Mouse (Mus musculus) embryonic fibroblast, embryonic 13.5 days (primary cell): ENCODE data around the gene Mpp6. TPM values are rescaled to one million over a fixed set of nuclear protein-coding genes. Genes with fewer than 3 reads are reported as not detected.

Source experiments
- H3K27ac ChIP-seq: 2 replicates; pipeline ENCODE4 v1.5.1; 2012; ENCODE audit warnings: low read length, control low read depth, inconsistent platforms; ENCODE audit not compliant: insufficient read depth
- H3K4me1 ChIP-seq: 2 replicates; pipeline ENCODE4 v1.6.1; 2011; ENCODE audit warnings: low read length; ENCODE audit not compliant: control insufficient read depth, insufficient read depth
- H3K4me3 ChIP-seq: 2 replicates; pipeline ENCODE4 v1.5.1; 2011; ENCODE audit warnings: mild to moderate bottlenecking, control low read depth, low read length; ENCODE audit not compliant: insufficient read depth
- CTCF ChIP-seq: IDR thresholded peaks from 2 replicates; pipeline ENCODE4 v1.5.1; 2011; ENCODE audit warnings: mild to moderate bottlenecking, control low read depth, low read length, moderate library complexity, borderline replicate concordance; ENCODE audit not compliant: insufficient read depth
- POLR2A ChIP-seq: IDR thresholded peaks from 2 replicates; pipeline ENCODE4 v1.6.1; 2011; ENCODE audit warnings: low read depth, mild to moderate bottlenecking, control low read depth, low read length, moderate library complexity
- polyA plus RNA-seq: library from polyadenylated mRNA; stranded (reverse); fragments of >200 nt; gene quantifications from 2 replicates; pipeline ENCODE4 v1.2.4, GENCODE M21; 2011; ENCODE audit warnings: low read depth; ENCODE audit not compliant: missing spikeins, insufficient read length

The Mpp6 gene
- polyA plus RNA-seq, 1 experiment = 43.9 TPM

GRCm38 (mm10) chr6:50109201-50109756 lies 762 bp upstream of the Mpp6 start:
- peak overlapping the region; percentile 53 for H3K4me3 ChIP-seq
- no peak overlapping the region for H3K27ac ChIP-seq
- TF ChIP-seq CTCF (no peak), POLR2A (no peak)
- H3K4me1 ChIP-seq = no peaks in the 10 kb centered on the region

- H3K4me1 ChIP-seq = no peaks in the 10 kb centered on the region
- TF ChIP-seq POLR2A = 0 out of 2 replicates have a peak, but pooled peaks have one; percentile 19
- no peak for TF ChIP-seq CTCF
- H3K27ac ChIP-seq = no peak overlapping the region
- peak overlapping the region; percentile 83 for H3K4me3 ChIP-seq
These were observed 419 bp downstream of the Mpp6 start for GRCm38 (mm10) chr6:50110379-50110941.

- peak overlapping the region; percentile 83 for H3K4me3 ChIP-seq
- no peak for TF ChIP-seq POLR2A
- TF ChIP-seq CTCF = no peak
- H3K27ac ChIP-seq = no peak overlapping the region
- H3K4me1 ChIP-seq = no peaks in the 10 kb centered on the region
These were observed 1.1 kb downstream of the Mpp6 start for GRCm38 (mm10) chr6:50111111-50111655.

- H3K4me3 ChIP-seq = no peak overlapping the region
- no peaks in the 10 kb centered on the region for H3K4me1 ChIP-seq
- TF ChIP-seq CTCF = peak; percentile 34; the same call in 1 of the 2 replicates
- no peak for TF ChIP-seq POLR2A
- no peak overlapping the region for H3K27ac ChIP-seq
These were observed 2.7 kb downstream of the Mpp6 start for GRCm38 (mm10) chr6:50112775-50113174.

- H3K4me3 ChIP-seq = no peak overlapping the region
These were observed 4.2 kb downstream of the Mpp6 start for GRCm38 (mm10) chr6:50114280-50114679.

GRCm38 (mm10) chr6:50120931-50121330 lies 10.9 kb downstream of the Mpp6 start:
- TF ChIP-seq POLR2A (no peak), CTCF (no peak)
- no peak overlapping the region for H3K27ac ChIP-seq

More at GRCm38 (mm10) chr6:50114280-50114679, 4.2 kb downstream of the Mpp6 start:
- Histone ChIP-seq H3K4me1 (no peaks in the 10 kb centered on the region), H3K27ac (no peak overlapping the region)
- TF ChIP-seq CTCF (no peak), POLR2A (no peak)

GRCm38 (mm10) chr6:50122835-50123234 lies 12.8 kb downstream of the Mpp6 start:
- Histone ChIP-seq H3K4me3 (no peak overlapping the region), H3K27ac (no peak overlapping the region), H3K4me1 (no peaks in the 10 kb centered on the region)
- TF ChIP-seq POLR2A (no peak), CTCF (no peak)

More at GRCm38 (mm10) chr6:50120931-50121330, 10.9 kb downstream of the Mpp6 start:
- Histone ChIP-seq H3K4me1 (no peaks in the 10 kb centered on the region), H3K4me3 (no peak overlapping the region)

- Histone ChIP-seq H3K4me3 (no peak overlapping the region), H3K27ac (no peak overlapping the region), H3K4me1 (no peaks in the 10 kb centered on the region)
- TF ChIP-seq POLR2A = no peak
- TF ChIP-seq CTCF = no peak
These were observed 14.2 kb downstream of the Mpp6 start for GRCm38 (mm10) chr6:50124197-50124596.

GRCm38 (mm10) chr6:50126331-50126730 lies 16.3 kb downstream of the Mpp6 start:
- TF ChIP-seq CTCF = no peak
- no peak for TF ChIP-seq POLR2A
- no peak overlapping the region for H3K4me3 ChIP-seq
- H3K4me1 ChIP-seq = no peaks in the 10 kb centered on the region
- H3K27ac ChIP-seq = no peak overlapping the region

GRCm38 (mm10) chr6:50127536-50127935 lies 17.5 kb downstream of the Mpp6 start:
- Histone ChIP-seq H3K4me3 (no peak overlapping the region), H3K27ac (no peak overlapping the region), H3K4me1 (no peaks in the 10 kb centered on the region)
- TF ChIP-seq POLR2A (no peak), CTCF (no peak)
